Mouse (Mus musculus): ENCODE results near the gene Olfr270.
A peak's percentile ranks its signal among the peaks of the same experiment; 100 is the strongest.

The Olfr270 gene

GRCm38 (mm10) chr4:52964247-52964646 is at the start of gene Olfr270:
TSS of gene Olfr270 (plus strand) at chr4:52964547.
- no peak for DNase-seq

- DNase-seq: no peak
These were observed 47.6 kb upstream of the Olfr270 start for GRCm38 (mm10) chr4:52916659-52917310.

GRCm38 (mm10) chr4:52917311-52917688 is 47.0 kb upstream of the Olfr270 start:
- DNase-seq: no peak

- DNase-seq: no peak
These were observed 45.3 kb upstream of the Olfr270 start, which contains the start of gene Olfr272 for GRCm38 (mm10) chr4:52919078-52919477. TSS of gene Olfr272 (minus strand) at chr4:52919178.

- DNase-seq: no peak
These were observed 33.9 kb upstream of the Olfr270 start for GRCm38 (mm10) chr4:52930480-52930879.

GRCm38 (mm10) chr4:52946665-52947064 is 17.7 kb upstream of the Olfr270 start:
- no peak for DNase-seq

- no peak for DNase-seq
These were observed 15.3 kb upstream of the Olfr270 start for GRCm38 (mm10) chr4:52949005-52949404.

- DNase-seq: peak; percentile 15 to 42
These were observed 5.7 kb upstream of the Olfr270 start for GRCm38 (mm10) chr4:52958693-52959092.

GRCm38 (mm10) chr4:52985216-52985615 is 20.9 kb downstream of the Olfr270 start:
- no peak for DNase-seq

- DNase-seq: no peak
These were observed 21.9 kb downstream of the Olfr270 start for GRCm38 (mm10) chr4:52986266-52986665.

- DNase-seq: no peak
These were observed 24.9 kb downstream of the Olfr270 start, which contains the start of gene Nipsnap3a for GRCm38 (mm10) chr4:52989248-52989647. TSS of gene Nipsnap3a (plus strand) at chr4:52989272.

- no peak for DNase-seq
These were observed 35.1 kb downstream of the Olfr270 start for GRCm38 (mm10) chr4:52999449-52999848.

GRCm38 (mm10) chr4:53000154-53000553 is 35.8 kb downstream of the Olfr270 start:
- no peak for DNase-seq

GRCm38 (mm10) chr4:53009183-53009582 is 44.8 kb downstream of the Olfr270 start:
- DNase-seq: no peak

GRCm38 (mm10) chr4:53009871-53010270 is 45.5 kb downstream of the Olfr270 start:
- no peak for DNase-seq

- peak; percentile 95 for DNase-seq
These were observed 47.5 kb downstream of the Olfr270 start, which contains the start of gene Nipsnap3b for GRCm38 (mm10) chr4:53011732-53012361. TSS of gene Nipsnap3b (plus strand) at chr4:53011880.

- DNase-seq: no peak
These were observed 50.1 kb downstream of the Olfr270 start for GRCm38 (mm10) chr4:53014421-53014820.

- DNase-seq: no peak
These were observed 50.7 kb downstream of the Olfr270 start for GRCm38 (mm10) chr4:53015024-53015423.

GRCm38 (mm10) chr4:53018392-53018791 is 54.0 kb downstream of the Olfr270 start:
- DNase-seq: no peak

All from cerebellum, adult 18-20 months (tissue).